Mouse (Mus musculus) heart, adult 2 months (tissue): ENCODE measurements around the gene Fam160b1. TPM values are rescaled to one million over a fixed set of nuclear protein-coding genes. Genes with fewer than 3 reads are reported as not detected.

ENCODE experiments used
- DNase-seq, 2 experiments: peaks; one replicate each; pipeline ENCODE4 v3.0.0; 2021
- H3K27ac ChIP-seq: fragments of 200-600 bp; 2 replicates; pipeline ENCODE4 v1.8.1; 2022
- H3K27me3 ChIP-seq: fragments of 200-500 bp; 2 replicates; pipeline ENCODE4 v1.6.1; 2012; ENCODE audit warnings: mild to moderate bottlenecking, low read length, inconsistent platforms, mixed read lengths; ENCODE audit not compliant: control insufficient read depth, insufficient read depth
- H3K36me3 ChIP-seq: fragments of 200-500 bp; 2 replicates; pipeline ENCODE4 v1.6.1; 2012; ENCODE audit warnings: low read length, inconsistent platforms; ENCODE audit not compliant: control insufficient read depth, insufficient read depth
- H3K4me1 ChIP-seq: fragments of 200-500 bp; 2 replicates; pipeline ENCODE4 v1.6.1; 2011; ENCODE audit warnings: low read length; ENCODE audit not compliant: control insufficient read depth, insufficient read depth
- H3K4me3 ChIP-seq: fragments of 200-600 bp; 2 replicates; pipeline ENCODE4 v1.8.1; 2022
- H3K79me2 ChIP-seq: fragments of 200-500 bp; replicated peaks from 2 replicates; pipeline ENCODE4 v1.6.1; 2012; ENCODE audit warnings: mild to moderate bottlenecking, inconsistent platforms, low read length, moderate library complexity, mixed read lengths; ENCODE audit not compliant: control insufficient read depth, insufficient read depth
- H3K9ac ChIP-seq: fragments of 200-500 bp; 2 replicates; pipeline ENCODE4 v1.6.1; 2012; ENCODE audit warnings: low read depth, mild to moderate bottlenecking, control low read depth, inconsistent platforms, low read length, mixed read lengths
- CTCF ChIP-seq: fragments of 200-600 bp; IDR thresholded peaks from 2 replicates; pipeline ENCODE4 v1.8.1; 2022; ENCODE audit warnings: antibody characterized with exemption, mild to moderate bottlenecking, moderate library complexity
- EP300 ChIP-seq: fragments of 200-500 bp; IDR thresholded peaks from 2 replicates; pipeline ENCODE4 v1.6.1; 2011; ENCODE audit warnings: low read depth, low read length, control low read depth; ENCODE audit not compliant: insufficient read depth
- POLR2A ChIP-seq: fragments of 200-500 bp; IDR thresholded peaks from 2 replicates; pipeline ENCODE4 v1.6.1; 2011; ENCODE audit warnings: mild to moderate bottlenecking, low read depth, low read length, control low read depth; ENCODE audit not compliant: insufficient read depth
- WGBS: fragments of 180-500 bp; shearing (Covaris S2); methylation state at CpG from one replicate; pipeline ENCODE4 v1.1.7; 2018; 5-methylcytosine and 5-hydroxymethylcytosine counted together
- intact Hi-C: fragments of 180-260 bp; cut with DNase I; formaldehyde crosslinking; loops from one replicate; pipeline ENCODE4 v1.15.1; 2025
- polyA plus RNA-seq: library from polyadenylated mRNA; depleted of rRNA; stranded (reverse); fragments of >200 nt; gene quantifications from 2 replicates; pipeline ENCODE4 v1.2.3, GENCODE M21; 2012
- total RNA-seq, 2 experiments: library from RNA; stranded (reverse); gene quantifications; 2 replicates each; pipeline ENCODE4 v1.2.3; 2021

Gene Fam160b1
- total and polyA plus RNA-seq, 3 experiments = 6.7 to 11.1 (median 10.6) TPM

- no peaks in the 10 kb centered on the region for H3K27me3 ChIP-seq
- peak; percentile 63 to 77 for DNase-seq
- no peak overlapping the region for H3K9ac ChIP-seq
- 0 out of 2 replicates have a peak, but pooled peaks have one; percentile 55 for TF ChIP-seq EP300
- peak; percentile 72 for TF ChIP-seq CTCF
- TF ChIP-seq POLR2A = no peak
- WGBS = 13% methylated on average over 7 of the region's 7 CpGs
- peaks cover 3% of the 10 kb centered on the region for H3K4me1 ChIP-seq
- no peaks in the 10 kb centered on the region for H3K36me3 ChIP-seq
- no peaks in the 10 kb centered on the region for H3K79me2 ChIP-seq
- intact Hi-C loops = loop anchor here (10.0 kb wide), 1 partner anchor 401 kb away; no protein-coding TSS in a partner anchor
- no peak overlapping the region for H3K4me3 ChIP-seq
- H3K27ac ChIP-seq = no peak overlapping the region
These were observed 34.7 kb upstream of the Fam160b1 start for GRCm38 (mm10) chr19:57325748-57326300.

DNA sequence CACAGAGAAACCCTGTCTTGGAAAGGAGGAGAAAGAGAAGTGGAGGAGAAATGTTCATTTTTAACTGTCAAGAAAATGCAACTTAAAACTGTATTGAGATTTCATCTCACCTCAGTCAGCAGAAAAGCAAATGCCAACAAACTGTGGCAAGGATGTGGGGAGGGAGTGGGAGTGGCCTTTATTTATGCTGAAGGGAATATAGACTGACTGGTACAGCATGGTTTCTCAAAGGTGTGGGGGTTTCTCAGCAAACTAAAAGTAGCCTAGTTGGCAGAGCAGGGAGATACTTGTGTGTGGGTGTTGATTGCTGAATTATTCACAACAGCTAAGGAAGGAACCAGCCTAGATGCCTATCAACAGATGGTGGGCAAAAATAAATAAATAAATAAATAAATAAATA lies 32.8 kb upstream of the Fam160b1 start:
- intact Hi-C loops = loop anchor here (1.0 to 10.0 kb wide), 4 partner anchors 166 to 403 kb away; no protein-coding TSS in a partner anchor
- Histone ChIP-seq H3K27ac (no peak overlapping the region), H3K27me3 (no peaks in the 10 kb centered on the region), H3K36me3 (no peaks in the 10 kb centered on the region), H3K4me1 (peaks cover 3% of the 10 kb centered on the region), H3K4me3 (no peak overlapping the region), H3K79me2 (no peaks in the 10 kb centered on the region), H3K9ac (no peak overlapping the region)
- no peak for DNase-seq
- TF ChIP-seq POLR2A = no peak
- no peak for TF ChIP-seq CTCF
- TF ChIP-seq EP300 = no peak

DNA sequence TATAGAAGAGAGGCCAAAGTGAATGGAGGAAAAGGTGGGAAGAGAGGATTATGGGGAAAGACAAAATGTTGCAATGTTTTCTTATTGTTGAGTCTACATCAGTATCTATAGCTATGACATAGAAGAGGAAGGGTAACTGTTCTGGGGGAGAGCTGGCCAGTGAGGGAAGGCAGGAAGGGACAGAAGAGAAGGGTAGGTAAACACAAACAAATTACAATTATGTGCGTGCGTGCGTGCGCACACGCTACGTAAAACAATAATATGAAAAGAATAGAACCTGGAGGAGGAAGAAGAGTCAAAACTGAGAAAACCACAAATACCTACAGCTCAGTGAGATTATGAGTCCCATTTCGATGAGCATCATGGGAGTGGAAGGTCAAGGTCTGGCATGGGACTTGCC lies 32.2 kb upstream of the Fam160b1 start:
- no peaks in the 10 kb centered on the region for H3K27me3 ChIP-seq
- H3K9ac ChIP-seq = no peak overlapping the region
- H3K79me2 ChIP-seq = no peaks in the 10 kb centered on the region
- H3K4me1 ChIP-seq = peaks cover 3% of the 10 kb centered on the region
- intact Hi-C loops = loop anchor here (2.0 to 10.0 kb wide), 2 partner anchors 261 to 403 kb away; no protein-coding TSS in a partner anchor
- H3K36me3 ChIP-seq = no peaks in the 10 kb centered on the region
- H3K27ac ChIP-seq = no peak overlapping the region
- 92% methylated on average over 7 of the region's 7 CpGs for WGBS
- no peak overlapping the region for H3K4me3 ChIP-seq
- no peak for DNase-seq
- TF ChIP-seq EP300 (no peak), CTCF (no peak), POLR2A (no peak)

- intact Hi-C loops = loop anchor here (2.0 to 10.0 kb wide), 2 partner anchors 262 to 404 kb away; no protein-coding TSS in a partner anchor
- Histone ChIP-seq H3K9ac (peak overlapping the region; percentile 62; the same call in 1 of the 2 replicates), H3K36me3 (no peaks in the 10 kb centered on the region), H3K4me3 (peak overlapping the region; percentile 31; the same call in 1 of the 2 replicates), H3K79me2 (no peaks in the 10 kb centered on the region), H3K27me3 (no peaks in the 10 kb centered on the region), H3K4me1 (peaks cover 3% of the 10 kb centered on the region), H3K27ac (no peak overlapping the region; the same call in 1 of the 2 replicates)
- 24% methylated on average over 12 of the region's 12 CpGs for WGBS
- peak; percentile 95 for TF ChIP-seq CTCF
- TF ChIP-seq EP300 = no peak
- peak; percentile 31 to 56 for DNase-seq
These were observed 31.7 kb upstream of the Fam160b1 start for GRCm38 (mm10) chr19:57328792-57329191.

- WGBS = 73% methylated on average over 11 of the region's 11 CpGs
- Histone ChIP-seq H3K27me3 (no peaks in the 10 kb centered on the region), H3K27ac (no peak overlapping the region), H3K36me3 (no peaks in the 10 kb centered on the region), H3K9ac (no peak overlapping the region), H3K79me2 (no peaks in the 10 kb centered on the region), H3K4me1 (peaks cover 3% of the 10 kb centered on the region), H3K4me3 (no peak overlapping the region)
- DNase-seq = no peak
- no peak for TF ChIP-seq POLR2A
- peak; percentile 48 for TF ChIP-seq CTCF
- TF ChIP-seq EP300 = no peak
- intact Hi-C loops = no loop called here
These were observed 30.2 kb upstream of the Fam160b1 start for GRCm38 (mm10) chr19:57330309-57330708.

- intact Hi-C loops = no loop called here
- TF ChIP-seq POLR2A (no peak), EP300 (no peak), CTCF (no peak)
These were observed 29.2 kb upstream of the Fam160b1 start for GRCm38 (mm10) chr19:57331237-57331636.

More at GRCm38 (mm10) chr19:57331237-57331636, 29.2 kb upstream of the Fam160b1 start:
- H3K27ac ChIP-seq = no peak overlapping the region
- WGBS = 69% methylated on average over 6 of the region's 6 CpGs
- no peaks in the 10 kb centered on the region for H3K27me3 ChIP-seq
- no peak overlapping the region for H3K9ac ChIP-seq
- peaks cover 1% of the 10 kb centered on the region for H3K4me1 ChIP-seq
- no peaks in the 10 kb centered on the region for H3K36me3 ChIP-seq
- H3K4me3 ChIP-seq = no peak overlapping the region
- H3K79me2 ChIP-seq = no peaks in the 10 kb centered on the region
- DNase-seq = no peak
